Mouse (Mus musculus): Measurements from ENCODE around the gene Calr4.

Calr4 gene

GRCm38 (mm10) chr4:109236186-109236879 is 2.0 kb downstream of the Calr4 start:
- DNase-seq = no peak

- no peak for DNase-seq
Measured at GRCm38 (mm10) chr4:109238428-109239268, 4.4 kb downstream of the Calr4 start.

- DNase-seq = no peak
Measured at GRCm38 (mm10) chr4:109241221-109241620, 6.9 kb downstream of the Calr4 start.

GRCm38 (mm10) chr4:109241934-109242333 is 7.6 kb downstream of the Calr4 start:
- DNase-seq = no peak

- no peak for DNase-seq
Measured at GRCm38 (mm10) chr4:109244506-109244905, 10.2 kb downstream of the Calr4 start.

- no peak for DNase-seq
Measured at GRCm38 (mm10) chr4:109245016-109245620, 10.8 kb downstream of the Calr4 start.

GRCm38 (mm10) chr4:109251605-109252004 is 17.3 kb downstream of the Calr4 start:
- DNase-seq = peak; percentile 60

GRCm38 (mm10) chr4:109252199-109252598 is 17.9 kb downstream of the Calr4 start:
- no peak for DNase-seq

- no peak for DNase-seq
Measured at GRCm38 (mm10) chr4:109253664-109254151, 19.4 kb downstream of the Calr4 start.

- DNase-seq = no peak
Measured at GRCm38 (mm10) chr4:109254511-109254910, 20.2 kb downstream of the Calr4 start.

GRCm38 (mm10) chr4:109255321-109255720 is 21.0 kb downstream of the Calr4 start:
- no peak for DNase-seq

GRCm38 (mm10) chr4:109255727-109256417 is 21.6 kb downstream of the Calr4 start:
- DNase-seq = no peak

GRCm38 (mm10) chr4:109256791-109257190 is 22.5 kb downstream of the Calr4 start:
- no peak for DNase-seq

GRCm38 (mm10) chr4:109257639-109258038 is 23.4 kb downstream of the Calr4 start:
- DNase-seq = no peak

GRCm38 (mm10) chr4:109262068-109262467 is 27.8 kb downstream of the Calr4 start:
- DNase-seq = no peak

GRCm38 (mm10) chr4:109266056-109266455 is 31.8 kb downstream of the Calr4 start:
- DNase-seq = no peak

- DNase-seq = no peak
Measured at GRCm38 (mm10) chr4:109266744-109267143, 32.5 kb downstream of the Calr4 start.

GRCm38 (mm10) chr4:109267452-109267851 is 33.2 kb downstream of the Calr4 start:
- DNase-seq = no peak

GRCm38 (mm10) chr4:109268903-109269302 is 34.6 kb downstream of the Calr4 start:
- no peak for DNase-seq

GRCm38 (mm10) chr4:109271803-109272202 is 37.5 kb downstream of the Calr4 start:
- DNase-seq = no peak

- DNase-seq = no peak
Measured at GRCm38 (mm10) chr4:109273586-109274240, 39.4 kb downstream of the Calr4 start.

- peak; percentile 95 for DNase-seq
Measured at GRCm38 (mm10) chr4:109279689-109280458, 45.6 kb downstream of the Calr4 start, which contains the start of gene Eps15. Gene Eps15 (plus strand): TSS chr4:109280268.
